Mouse (Mus musculus): ENCODE results near the gene 3110082I17Rik.

DNA sequence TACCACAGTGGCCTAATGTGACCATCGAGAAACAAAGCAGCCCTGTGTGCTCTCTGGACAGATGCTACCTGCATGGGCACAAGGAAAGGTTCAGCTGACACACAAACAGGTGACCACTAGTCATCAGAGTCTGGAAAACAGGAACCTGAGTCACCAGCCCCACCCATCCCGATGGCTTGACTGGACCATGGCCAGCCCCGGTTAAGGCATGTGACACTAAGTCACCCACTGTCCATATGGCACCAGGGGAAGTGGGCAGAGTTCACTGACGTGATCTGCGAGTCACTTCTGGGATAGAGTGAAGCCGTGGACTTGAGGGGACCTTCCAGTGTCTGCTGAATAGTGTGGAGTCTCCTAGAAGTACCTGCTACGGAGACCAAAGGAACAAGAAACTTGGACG, 18.8 kb upstream of the 3110082I17Rik start:
- TF ChIP-seq CTCF (IDR thresholded peaks at IDR 0.05; ENCODE audit: low read depth, low read length) (no peak), POLR2A (IDR thresholded peaks at IDR 0.05; ENCODE audit: borderline replicate concordance, low read depth, low read length) (no peak)
